Mouse (Mus musculus) liver, embryonic 14.5 days (tissue): ENCODE results near the gene Rab27a.

Experiments
- CTCF ChIP-seq: IDR thresholded peaks from 2 replicates; pipeline ENCODE4 v1.5.1; 2016; ENCODE audit warnings: antibody characterized with exemption, low read depth, control low read depth
- EP300 ChIP-seq: IDR thresholded peaks from 2 replicates; pipeline ENCODE4 v1.6.1; 2016; ENCODE audit warnings: antibody characterized with exemption, low read depth

- TF ChIP-seq CTCF (no peak), EP300 (no peak)
Measured at GRCm38 (mm10) chr9:73097898-73098297, 53.2 kb downstream of the Rab27a start.
